Mouse (Mus musculus) spleen, adult 2 months (tissue): Measurements from ENCODE around the gene Numb.

Experiments
- CTCF ChIP-seq: fragments of 200-500 bp; IDR thresholded peaks from 2 replicates; pipeline ENCODE4 v1.5.1; 2011; ENCODE audit warnings: mild to moderate bottlenecking, inconsistent platforms; ENCODE audit not compliant: insufficient read depth, insufficient read length, insufficient replicate concordance; ENCODE audit errors: extremely low read depth
- POLR2A ChIP-seq: fragments of 200-500 bp; IDR thresholded peaks from 2 replicates; pipeline ENCODE4 v1.6.1; 2011; ENCODE audit warnings: low read depth, low read length, inconsistent platforms

DNA sequence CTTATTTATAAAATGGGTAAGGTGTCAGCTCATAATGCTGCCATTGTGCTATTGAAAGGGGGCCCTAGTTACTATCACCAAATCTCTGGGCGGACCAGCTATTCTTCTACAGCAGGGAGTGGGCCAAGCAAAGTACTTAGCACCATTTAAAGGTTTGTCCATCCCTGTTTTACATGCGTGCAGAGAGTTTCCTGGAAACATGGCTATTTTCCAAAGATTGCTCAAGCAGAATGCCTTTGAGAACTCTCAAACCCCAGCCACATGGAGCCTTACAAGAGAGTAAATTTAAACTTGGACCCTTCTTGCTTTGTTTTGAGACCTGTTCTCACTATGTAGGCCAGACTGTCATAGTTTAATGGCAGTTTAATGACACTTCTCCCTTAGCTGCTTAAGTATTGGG lies 4.3 kb upstream of the Numb start:
- TF ChIP-seq CTCF = no peak
- no peak for TF ChIP-seq POLR2A
